Mouse (Mus musculus) adrenal gland, adult (tissue): ENCODE results near the gene Cdyl.
"Not testable (repeated sequence)": the region's sequence is repeated elsewhere in the genome, so short reads cannot be mapped to it uniquely, and the experiment has no call there.

Experiments
- DNase-seq, 2 experiments: peaks; one replicate each; pipeline ENCODE4 v3.0.0; 2022 to 2023; ENCODE audit warnings: low spot score in 1 of 2; ENCODE audit not compliant: inconsistent age in 2 of 2

The Cdyl gene

GRCm38 (mm10) chr13:35832676-35833075 lies 173.0 kb downstream of the Cdyl start:
- DNase-seq: peak; percentile 59 to 80

DNA sequence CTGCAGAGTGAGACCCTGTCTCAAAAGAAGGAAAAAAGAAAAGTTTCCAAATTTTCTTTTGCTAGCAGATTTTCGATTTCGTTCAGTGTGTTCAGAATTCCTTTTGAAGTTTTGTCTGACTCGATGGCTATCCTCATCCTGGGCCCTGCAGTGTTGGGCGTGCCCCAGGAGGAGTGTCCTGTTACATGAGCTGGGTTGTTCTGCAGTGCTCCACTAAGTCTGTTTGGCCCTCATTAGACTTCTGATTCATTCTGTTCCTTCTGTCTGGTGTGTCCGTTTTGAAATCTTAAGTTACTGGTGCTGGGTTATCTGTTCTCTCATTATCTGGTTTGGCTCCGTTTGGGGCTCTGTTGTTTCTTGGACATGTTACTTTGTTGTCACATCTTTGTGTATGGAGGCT lies 174.3 kb downstream of the Cdyl start:
- DNase-seq: peak in 1 of 2 experiments; percentile 31

GRCm38 (mm10) chr13:35835669-35836068 lies 176.0 kb downstream of the Cdyl start:
- no peak for DNase-seq

GRCm38 (mm10) chr13:35836501-35836900 lies 176.9 kb downstream of the Cdyl start:
- DNase-seq: not testable (repeated sequence)

GRCm38 (mm10) chr13:35840102-35840501 lies 180.5 kb downstream of the Cdyl start:
- no peak for DNase-seq

GRCm38 (mm10) chr13:35843383-35843782 lies 183.8 kb downstream of the Cdyl start:
- DNase-seq: no peak

DNA sequence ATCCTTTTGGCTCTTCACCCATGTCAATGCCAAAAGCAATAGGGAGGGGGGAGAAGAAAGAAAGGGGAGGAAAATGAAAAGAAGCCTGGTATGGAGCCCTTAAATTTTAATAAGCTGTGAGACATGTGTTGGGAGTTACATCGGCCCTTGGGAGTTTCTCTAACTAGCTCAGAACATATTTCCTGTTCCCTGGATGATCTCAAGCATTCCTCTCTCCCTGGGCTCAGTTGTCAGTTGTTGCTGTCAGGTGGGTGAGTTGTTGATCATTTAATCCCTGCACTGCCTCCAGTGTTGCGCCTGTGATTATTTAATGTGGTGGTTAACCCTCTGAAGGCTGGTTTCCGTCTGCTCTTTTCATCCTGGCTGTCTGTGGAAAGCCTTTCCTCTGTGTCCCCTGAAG lies 185.7 kb downstream of the Cdyl start:
- no peak for DNase-seq

- peak in 1 of 2 experiments; percentile 35 for DNase-seq
Measured at GRCm38 (mm10) chr13:35848694-35849093, 189.1 kb downstream of the Cdyl start.

DNA sequence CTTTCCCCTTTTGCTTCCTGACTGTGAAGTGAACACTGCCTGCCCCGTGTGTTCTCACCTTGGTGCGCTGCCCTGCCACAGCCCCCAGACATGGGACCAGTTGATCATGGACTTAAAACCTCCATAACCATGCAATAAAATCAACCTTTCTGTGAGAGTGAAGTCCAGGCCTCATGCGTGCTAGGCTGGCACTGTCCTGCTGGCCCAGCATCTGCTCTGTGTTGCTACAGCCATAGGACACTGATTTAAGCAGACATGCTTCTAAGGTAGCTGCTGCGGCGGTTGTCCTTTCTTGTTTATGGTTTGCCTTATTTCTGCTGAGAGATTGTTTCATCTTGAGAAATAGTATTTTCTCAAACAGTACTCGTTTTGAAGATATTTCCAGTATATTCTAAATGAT lies 191.9 kb downstream of the Cdyl start:
- no peak for DNase-seq

DNA sequence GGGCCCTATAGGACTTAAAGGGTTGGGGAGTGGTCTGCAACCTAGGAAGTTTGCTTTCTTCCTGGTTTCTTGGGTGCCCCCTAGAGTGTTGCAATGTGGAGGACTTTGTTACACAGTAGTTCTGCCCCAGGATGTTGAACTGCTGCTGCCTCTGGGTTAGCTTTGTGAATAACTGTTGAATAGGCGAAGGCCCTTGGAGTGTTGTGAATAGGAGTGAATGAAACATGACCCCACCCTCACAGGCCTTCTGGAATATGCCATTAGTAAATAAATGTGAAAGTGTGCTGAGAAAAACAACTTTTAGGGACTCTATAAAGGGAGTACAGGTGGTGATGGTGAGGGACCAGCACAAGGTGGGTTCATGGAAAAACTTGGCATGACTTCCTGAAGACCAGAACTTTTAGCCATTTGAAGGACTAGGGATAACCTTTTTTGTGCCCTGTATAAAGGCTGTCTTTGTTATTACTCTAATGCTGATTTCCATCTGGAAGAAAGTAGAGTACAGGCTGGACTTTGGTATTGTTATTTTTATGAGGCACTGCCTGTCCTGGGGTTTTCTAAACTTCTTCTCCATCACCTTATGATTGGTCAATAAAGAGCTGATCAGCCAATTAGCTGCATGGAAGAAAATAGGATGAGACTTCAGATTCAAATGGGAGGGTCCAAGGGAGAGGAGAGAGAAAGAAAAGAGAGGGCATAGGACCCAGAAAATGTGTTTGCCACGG lies 193.4 kb downstream of the Cdyl start:
- DNase-seq: no peak

- DNase-seq: no peak
Measured at GRCm38 (mm10) chr13:35857486-35857885, 197.9 kb downstream of the Cdyl start.

GRCm38 (mm10) chr13:35860916-35861315 lies 201.3 kb downstream of the Cdyl start:
- DNase-seq: peak in 1 of 2 experiments; percentile 44

DNA sequence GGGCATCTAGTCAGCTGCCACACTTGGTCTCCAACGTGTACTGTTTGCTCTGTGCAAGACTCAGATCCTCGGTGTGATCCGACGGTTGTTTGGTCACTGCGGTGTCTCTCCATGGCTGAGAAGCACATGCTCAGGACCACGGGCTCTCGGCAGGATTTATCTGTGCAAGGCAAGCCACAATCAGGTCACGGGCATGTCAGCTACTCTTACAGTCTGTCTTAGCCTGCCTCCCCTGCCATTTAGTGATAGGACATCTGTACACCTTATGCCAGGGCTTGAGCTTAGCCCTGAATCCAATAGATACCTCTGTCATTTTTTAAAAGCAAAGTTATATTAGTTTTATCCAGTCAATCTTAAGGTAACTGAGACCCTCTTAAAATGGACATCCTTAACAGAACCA lies 211.0 kb downstream of the Cdyl start:
- no peak for DNase-seq

GRCm38 (mm10) chr13:35871107-35871506 lies 211.5 kb downstream of the Cdyl start:
- no peak for DNase-seq

- DNase-seq: no peak
Measured at GRCm38 (mm10) chr13:35875396-35875795, 215.8 kb downstream of the Cdyl start.

GRCm38 (mm10) chr13:35878282-35878681 lies 218.6 kb downstream of the Cdyl start:
- DNase-seq: no peak

DNA sequence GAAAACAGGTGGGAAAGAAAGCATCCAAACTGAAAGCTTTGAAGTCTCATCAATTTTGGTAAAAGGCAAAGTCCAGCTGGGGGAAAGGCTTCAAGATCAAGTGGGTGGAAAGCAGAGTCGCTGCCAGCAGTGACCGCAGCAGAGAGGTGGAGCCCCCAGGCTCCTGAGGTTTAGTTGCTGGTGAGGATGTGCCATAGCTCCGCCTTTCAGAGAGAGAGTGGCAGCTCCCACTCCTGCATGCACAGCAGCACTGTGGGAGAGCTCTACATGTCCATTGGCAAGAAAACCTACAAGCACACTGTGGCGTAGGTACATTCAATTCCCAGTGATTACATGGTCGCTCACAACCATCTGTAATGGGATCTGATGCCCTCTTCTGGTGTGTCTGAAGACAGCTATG lies 219.4 kb downstream of the Cdyl start:
- DNase-seq: no peak

- DNase-seq: no peak
Measured at GRCm38 (mm10) chr13:35879519-35879918, 219.9 kb downstream of the Cdyl start.

DNA sequence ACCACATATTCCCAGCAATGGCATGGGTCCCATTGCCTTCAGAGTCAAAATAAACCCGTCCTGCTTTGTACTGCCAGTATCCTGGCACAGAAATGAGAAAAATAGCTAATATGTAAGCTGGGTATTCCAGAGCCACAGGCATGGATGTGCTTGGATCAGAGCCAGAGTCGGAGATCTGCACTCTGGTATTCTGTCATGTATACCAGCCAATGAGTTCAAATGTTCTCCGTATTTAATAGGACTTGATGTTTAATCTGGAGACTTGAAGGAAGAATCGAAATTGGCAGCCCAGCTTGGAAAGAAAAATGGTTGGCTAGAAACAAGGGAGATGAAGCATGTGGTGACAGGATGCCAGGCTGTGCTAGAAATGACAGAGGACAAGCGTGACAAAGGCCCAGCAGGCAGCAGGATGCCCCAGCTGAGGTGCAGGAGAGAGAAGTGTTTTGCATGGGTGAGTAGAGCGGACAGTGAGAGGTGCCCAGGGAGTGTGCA lies 221.0 kb downstream of the Cdyl start:
- DNase-seq: no peak

- peak; percentile 65 to 89 for DNase-seq
Measured at GRCm38 (mm10) chr13:35886121-35886725, 226.6 kb downstream of the Cdyl start.

GRCm38 (mm10) chr13:35892866-35893265 lies 233.2 kb downstream of the Cdyl start:
- no peak for DNase-seq

DNA sequence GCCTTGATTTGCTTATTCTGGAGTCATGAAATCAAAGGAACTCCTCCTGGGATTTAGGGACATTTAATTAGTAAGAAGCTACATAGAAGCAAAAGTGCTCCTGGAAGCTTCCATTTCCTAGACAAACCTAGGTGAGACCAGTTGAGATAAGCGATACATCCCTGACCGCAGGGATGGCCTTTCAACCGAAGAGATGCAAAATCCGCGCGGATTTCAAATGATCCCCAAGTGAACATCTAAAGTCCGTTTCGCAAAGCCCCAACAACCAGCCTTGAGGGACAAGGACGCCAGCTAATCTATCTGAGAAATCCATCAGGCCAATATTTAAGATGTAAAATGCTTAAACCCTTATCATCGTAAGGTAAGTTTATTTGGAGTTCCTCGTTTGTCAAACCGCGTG lies 245.7 kb downstream of the Cdyl start:
- peak in 1 of 2 experiments; percentile 20 for DNase-seq
